Mouse (Mus musculus) embryonic facial prominence, embryonic 13.5 days (tissue): Measurements from ENCODE around the gene Cspg4. TPM values are rescaled to one million over a fixed set of nuclear protein-coding genes. Genes with fewer than 3 reads are reported as not detected.
A peak's percentile ranks its signal among the peaks of the same experiment; 100 is the strongest.

ENCODE experiments used
- ATAC-seq: fragments of 200-750 bp; cut with Nextera tagmentation; 2 replicates; pipeline ENCODE4 v1.8.0; 2017; ENCODE audit warnings: low read depth; ENCODE audit not compliant: insufficient number of reproducible peaks, insufficient read depth, low FRiP score, low TSS enrichment
- H3K27ac ChIP-seq: fragments of 300-500 bp; sonication (generic); 2 replicates; pipeline ENCODE4 v1.5.1; 2015; ENCODE audit warnings: moderate library complexity, mild to moderate bottlenecking, inconsistent platforms
- H3K27me3 ChIP-seq: fragments of 300-500 bp; sonication (generic); 2 replicates; pipeline ENCODE4 v1.6.1; 2015; ENCODE audit warnings: mild to moderate bottlenecking, inconsistent platforms
- H3K36me3 ChIP-seq: fragments of 300-500 bp; sonication (generic); 2 replicates; pipeline ENCODE4 v1.6.1; 2015; ENCODE audit warnings: mild to moderate bottlenecking, inconsistent platforms
- H3K4me1 ChIP-seq: fragments of 300-500 bp; sonication (generic); 2 replicates; pipeline ENCODE4 v1.6.1; 2015; ENCODE audit warnings: inconsistent platforms
- H3K4me2 ChIP-seq: fragments of 300-500 bp; sonication (generic); 2 replicates; pipeline ENCODE4 v1.6.1; 2015; ENCODE audit warnings: moderate library complexity, mild to moderate bottlenecking, inconsistent platforms
- H3K4me3 ChIP-seq: fragments of 300-500 bp; sonication (generic); 2 replicates; pipeline ENCODE4 v1.5.1; 2015; ENCODE audit warnings: mild to moderate bottlenecking, inconsistent platforms
- H3K9ac ChIP-seq: fragments of 300-500 bp; sonication (generic); 2 replicates; pipeline ENCODE4 v1.6.1; 2015; ENCODE audit warnings: mild to moderate bottlenecking, inconsistent platforms
- H3K9me3 ChIP-seq: fragments of 300-500 bp; sonication (generic); 2 replicates; pipeline ENCODE4 v1.6.1; 2016; ENCODE audit warnings: inconsistent platforms
- WGBS: fragments of 180-500 bp; shearing (Covaris S2); methylation state at CpG from one replicate; pipeline ENCODE4 v1.1.7; 2015; ENCODE audit warnings: mixed read lengths; 5-methylcytosine and 5-hydroxymethylcytosine counted together
- polyA plus RNA-seq: library from polyadenylated mRNA; unstranded; fragments of >200 nt; fragmentation: Nextera tagmentation; extraction: Ambion mirVana; gene quantifications from 2 replicates; pipeline ENCODE4 v1.2.1, GENCODE M21; 2015

Gene Cspg4
- polyA plus RNA-seq: 17.6 and 22.5 TPM in 2 replicates

- Histone ChIP-seq H3K27me3 (peaks cover 10% of the 10 kb centered on the region), H3K9ac (peak within 1 kb of the TSS; percentile 76), H3K36me3 (no peaks in the 10 kb centered on the region), H3K4me2 (peak within 1 kb of the TSS; percentile 78), H3K4me1 (peaks cover 84% of the 10 kb centered on the region), H3K4me3 (peak within 1 kb of the TSS; percentile 57), H3K27ac (peak within 1 kb of the TSS; percentile 73), H3K9me3 (no peaks in the 10 kb centered on the region)
- ATAC-seq: no peak
- under 1% methylated on average over 24 of the region's 24 CpGs for WGBS
Observed at GRCm38 (mm10) chr9:56864832-56865231, at the start of gene Cspg4. Gene Cspg4, plus strand, starts transcription at chr9:56865033.

DNA sequence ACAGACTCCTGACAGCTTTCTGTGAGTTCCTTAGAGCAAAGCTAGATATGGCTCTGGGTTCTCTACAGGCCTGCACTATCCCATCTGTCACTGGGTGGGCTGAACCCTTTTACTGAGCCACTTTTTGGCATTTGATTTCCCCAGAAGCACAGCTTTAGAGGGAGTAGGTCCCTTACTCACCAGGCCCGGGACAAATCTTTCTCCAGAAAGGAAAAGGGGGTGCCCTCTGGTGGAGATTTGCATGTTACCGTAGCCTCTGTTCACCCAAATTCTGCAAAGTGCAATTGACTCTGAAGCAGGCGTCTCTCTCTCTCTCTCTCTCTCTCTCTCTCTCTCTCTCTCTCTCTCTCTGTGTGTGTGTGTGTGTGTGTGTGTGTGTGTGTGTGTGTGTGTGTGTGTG lies 39.9 kb upstream of the Cspg4 start:
- Histone ChIP-seq H3K36me3 (no peaks in the 10 kb centered on the region), H3K4me3 (no peak overlapping the region), H3K4me2 (peak overlapping the region; percentile 59), H3K4me1 (peaks cover 9% of the 10 kb centered on the region), H3K9me3 (no peaks in the 10 kb centered on the region), H3K9ac (no peak overlapping the region), H3K27ac (no peak overlapping the region), H3K27me3 (peaks cover 21% of the 10 kb centered on the region; the same call in 1 of the 2 replicates)
- 0% methylated on average over 3 of the region's 3 CpGs for WGBS
- ATAC-seq: no peak

DNA sequence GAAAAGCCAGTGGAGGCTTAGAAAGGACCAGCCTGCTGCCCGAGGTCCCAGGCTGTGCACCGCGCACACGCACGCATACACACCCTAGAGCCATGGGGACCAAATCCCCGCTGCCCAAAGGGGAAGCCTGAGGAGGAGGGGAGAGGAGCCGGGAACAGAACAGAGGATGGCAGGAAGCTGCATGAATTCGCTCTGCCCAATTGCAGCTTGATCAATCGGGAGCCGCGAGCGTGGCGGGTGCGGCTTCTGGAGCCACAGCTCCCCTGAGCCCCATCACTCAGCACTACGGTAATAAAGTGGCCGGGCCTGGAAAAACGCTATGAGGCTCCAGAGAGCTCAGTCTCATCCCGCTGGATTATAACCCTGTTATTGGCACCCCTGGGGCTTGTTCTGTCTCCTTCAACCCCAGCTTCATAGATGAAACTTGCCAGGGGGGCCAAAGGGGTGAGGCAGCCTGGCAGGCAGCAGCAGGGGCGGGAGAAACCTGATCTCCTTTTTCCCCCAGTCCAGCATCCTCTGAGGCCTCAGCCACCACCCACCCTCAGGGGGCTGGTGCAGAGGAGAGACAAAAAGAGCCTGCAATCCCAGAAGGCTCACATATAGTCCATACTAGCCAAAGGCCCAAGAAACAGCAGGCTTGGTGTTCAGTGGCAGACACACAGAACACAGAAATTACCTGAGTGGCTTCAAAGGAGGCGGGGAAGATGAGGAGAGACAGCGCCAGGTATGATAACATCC lies 39.2 kb upstream of the Cspg4 start:
- ATAC-seq: 0 out of 2 replicates have a peak, but pooled peaks have one; percentile 62
- H3K9ac ChIP-seq: peak overlapping the region; percentile 58

DNA sequence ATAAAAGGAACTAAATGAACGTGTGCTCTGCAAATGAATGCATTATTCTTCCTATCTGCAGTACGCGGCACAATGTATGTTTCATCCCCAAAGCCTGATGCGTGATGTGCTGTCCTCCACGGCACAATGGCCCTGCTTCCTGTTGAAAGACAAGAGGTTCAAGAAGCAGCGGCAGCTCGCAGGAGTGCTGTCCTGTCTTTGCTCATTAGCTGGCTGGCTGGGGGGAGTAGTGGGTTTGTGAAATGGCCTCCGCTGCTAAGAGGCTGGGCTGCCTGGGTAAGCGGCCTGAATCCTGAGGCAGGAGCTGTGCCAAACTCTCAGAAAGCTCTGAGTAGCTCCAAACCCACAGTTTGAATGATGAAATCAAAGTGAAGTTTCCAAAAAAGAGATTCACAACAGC lies 36.7 kb upstream of the Cspg4 start:
- no peak for ATAC-seq
- peaks cover 28% of the 10 kb centered on the region for H3K27me3 ChIP-seq
- 46% methylated on average over 9 of the region's 9 CpGs for WGBS

More for the DNA sequence above, 39.2 kb upstream of the Cspg4 start:
- Histone ChIP-seq H3K9me3 (no peaks in the 10 kb centered on the region), H3K4me2 (peak overlapping the region; percentile 59), H3K36me3 (no peaks in the 10 kb centered on the region), H3K27me3 (peaks cover 21% of the 10 kb centered on the region; the same call in 1 of the 2 replicates), H3K4me1 (peaks cover 16% of the 10 kb centered on the region), H3K27ac (no peak overlapping the region), H3K4me3 (peak overlapping the region; percentile 29)
- 8% methylated on average over 21 of the region's 21 CpGs for WGBS

DNA sequence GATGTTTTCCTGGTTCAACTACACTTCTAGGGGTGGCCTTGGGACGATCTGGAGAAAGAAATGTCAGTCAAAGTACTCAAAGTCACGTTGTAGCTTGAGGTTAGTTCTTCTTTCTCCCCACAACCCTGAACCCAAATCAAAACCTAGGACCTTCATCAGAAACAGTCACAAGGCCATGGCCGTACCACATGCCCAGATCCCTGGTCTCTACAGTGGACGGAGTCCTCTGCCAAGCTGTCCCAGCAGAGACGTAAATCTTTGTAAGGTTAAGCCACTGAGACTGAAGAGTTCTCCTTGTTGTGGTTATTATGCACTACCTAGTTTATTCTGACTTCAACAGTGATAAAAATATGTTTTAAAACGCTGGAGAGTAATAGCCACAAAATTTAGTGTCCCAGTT lies 36.0 kb upstream of the Cspg4 start:
- ATAC-seq: no peak
- WGBS: 79% methylated on average over 6 of the region's 6 CpGs
- H3K27me3 ChIP-seq: peaks cover 33% of the 10 kb centered on the region

More for the DNA sequence above, 36.7 kb upstream of the Cspg4 start:
- Histone ChIP-seq H3K27ac (no peak overlapping the region), H3K9ac (no peak overlapping the region), H3K9me3 (no peaks in the 10 kb centered on the region), H3K4me3 (no peak overlapping the region), H3K4me1 (peaks cover 20% of the 10 kb centered on the region), H3K4me2 (no peak overlapping the region), H3K36me3 (no peaks in the 10 kb centered on the region)

GRCm38 (mm10) chr9:56830162-56830561 lies 34.7 kb upstream of the Cspg4 start:
- WGBS: 20% methylated on average over 4 of the region's 4 CpGs
- Histone ChIP-seq H3K4me3 (no peak overlapping the region), H3K4me2 (no peak overlapping the region), H3K36me3 (no peaks in the 10 kb centered on the region), H3K27ac (no peak overlapping the region), H3K9ac (no peak overlapping the region), H3K27me3 (peaks cover 29% of the 10 kb centered on the region), H3K4me1 (peaks cover 21% of the 10 kb centered on the region), H3K9me3 (no peaks in the 10 kb centered on the region)
- no peak for ATAC-seq

More for the DNA sequence above, 36.0 kb upstream of the Cspg4 start:
- Histone ChIP-seq H3K4me1 (peaks cover 21% of the 10 kb centered on the region), H3K4me3 (no peak overlapping the region), H3K27ac (no peak overlapping the region), H3K4me2 (no peak overlapping the region), H3K9me3 (no peaks in the 10 kb centered on the region), H3K36me3 (no peaks in the 10 kb centered on the region), H3K9ac (no peak overlapping the region)

DNA sequence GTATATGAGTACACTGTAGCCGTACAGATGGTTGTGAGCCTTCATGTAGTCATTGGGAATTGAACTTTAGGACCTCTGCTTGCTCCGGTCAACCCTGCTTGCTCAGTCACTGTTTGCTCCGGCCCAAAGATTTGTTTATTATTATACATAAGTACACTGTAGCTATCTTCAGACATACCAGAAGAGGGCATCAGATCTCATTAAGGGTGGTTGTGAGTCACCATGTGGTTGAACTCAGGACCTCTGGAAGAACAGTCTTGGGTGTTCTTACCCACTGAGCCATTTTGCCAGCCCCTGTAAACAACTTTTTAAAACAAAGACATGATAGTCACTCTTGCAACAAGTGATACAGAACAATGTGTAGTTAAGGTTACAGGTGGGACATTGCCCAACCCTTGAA lies 32.9 kb upstream of the Cspg4 start:
- no peaks in the 10 kb centered on the region for H3K9me3 ChIP-seq
- H3K27ac ChIP-seq: no peak overlapping the region
- no peak for ATAC-seq
- no peak overlapping the region for H3K4me3 ChIP-seq
- 85% methylated on average over 3 of the region's 3 CpGs for WGBS
- peaks cover 11% of the 10 kb centered on the region for H3K4me1 ChIP-seq
- H3K9ac ChIP-seq: no peak overlapping the region
- no peak overlapping the region for H3K4me2 ChIP-seq
- H3K36me3 ChIP-seq: no peaks in the 10 kb centered on the region
- peaks cover 18% of the 10 kb centered on the region for H3K27me3 ChIP-seq

DNA sequence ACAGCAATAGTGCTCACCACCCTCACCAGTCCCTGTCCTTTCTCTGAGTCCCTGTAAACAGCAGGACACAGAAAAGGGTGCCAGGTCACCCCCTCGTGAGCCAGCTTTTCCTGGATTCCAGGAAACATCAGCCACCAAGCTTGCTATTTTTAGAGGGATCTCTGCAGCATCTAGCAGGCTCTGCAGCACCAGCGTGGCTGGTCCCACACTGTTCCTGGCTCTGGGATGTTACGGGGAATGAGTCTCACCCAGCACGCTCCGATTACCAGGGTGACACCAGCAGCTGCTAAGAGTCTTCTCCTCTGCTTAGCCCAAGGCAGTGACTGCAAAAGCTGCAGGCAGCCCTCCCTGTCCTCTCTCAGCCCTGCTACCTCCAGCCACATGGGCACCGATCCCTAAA lies 31.9 kb upstream of the Cspg4 start:
- Histone ChIP-seq H3K4me3 (no peak overlapping the region), H3K4me2 (no peak overlapping the region), H3K9me3 (no peaks in the 10 kb centered on the region), H3K9ac (no peak overlapping the region), H3K27ac (no peak overlapping the region), H3K27me3 (peaks cover 16% of the 10 kb centered on the region), H3K36me3 (no peaks in the 10 kb centered on the region), H3K4me1 (peaks cover 11% of the 10 kb centered on the region)
- 36% methylated on average over 6 of the region's 6 CpGs for WGBS
- no peak for ATAC-seq

- H3K9ac ChIP-seq: no peak overlapping the region
- H3K27me3 ChIP-seq: peaks cover 13% of the 10 kb centered on the region
- no peak overlapping the region for H3K27ac ChIP-seq
- no peak for ATAC-seq
- H3K4me2 ChIP-seq: no peak overlapping the region
- WGBS: 80% methylated on average over 5 of the region's 5 CpGs
- no peaks in the 10 kb centered on the region for H3K36me3 ChIP-seq
- no peaks in the 10 kb centered on the region for H3K9me3 ChIP-seq
- H3K4me1 ChIP-seq: peaks cover 9% of the 10 kb centered on the region
- no peak overlapping the region for H3K4me3 ChIP-seq
Observed at GRCm38 (mm10) chr9:56835152-56835551, 29.7 kb upstream of the Cspg4 start.

GRCm38 (mm10) chr9:56840721-56841120 lies 24.1 kb upstream of the Cspg4 start:
- Histone ChIP-seq H3K27me3 (peaks cover 13% of the 10 kb centered on the region), H3K9me3 (no peaks in the 10 kb centered on the region), H3K4me3 (no peak overlapping the region), H3K36me3 (no peaks in the 10 kb centered on the region), H3K27ac (no peak overlapping the region), H3K4me2 (no peak overlapping the region), H3K4me1 (peaks cover 12% of the 10 kb centered on the region), H3K9ac (no peak overlapping the region)
- WGBS: 67% methylated on average over 5 of the region's 5 CpGs
- ATAC-seq: no peak

GRCm38 (mm10) chr9:56841864-56842263 lies 23.0 kb upstream of the Cspg4 start:
- Histone ChIP-seq H3K9ac (0 out of 2 replicates have a peak overlapping the region, but pooled peaks have one; percentile 22), H3K27ac (no peak overlapping the region), H3K4me1 (peaks cover 12% of the 10 kb centered on the region), H3K27me3 (peaks cover 17% of the 10 kb centered on the region), H3K36me3 (no peaks in the 10 kb centered on the region), H3K4me2 (no peak overlapping the region), H3K9me3 (no peaks in the 10 kb centered on the region), H3K4me3 (no peak overlapping the region)
- no peak for ATAC-seq

- no peak for ATAC-seq
- Histone ChIP-seq H3K9me3 (no peaks in the 10 kb centered on the region), H3K4me1 (peaks cover 12% of the 10 kb centered on the region), H3K4me3 (no peak overlapping the region), H3K9ac (peak overlapping the region; percentile 22; the same call in 1 of the 2 replicates), H3K36me3 (no peaks in the 10 kb centered on the region), H3K27ac (no peak overlapping the region), H3K27me3 (peaks cover 17% of the 10 kb centered on the region), H3K4me2 (no peak overlapping the region)
- 57% methylated on average over 3 of the region's 3 CpGs for WGBS
Observed at GRCm38 (mm10) chr9:56842303-56842719, 22.5 kb upstream of the Cspg4 start.
